Mouse (Mus musculus) small intestine, adult 2 months (tissue): ENCODE results near the gene Ugt8a.

Source experiments
- CTCF ChIP-seq: fragments of 200-500 bp; IDR thresholded peaks from 2 replicates; pipeline ENCODE4 v1.5.1; 2012; ENCODE audit warnings: low read depth, mild to moderate bottlenecking, control low read depth, inconsistent platforms, low read length, moderate library complexity, mixed read lengths; ENCODE audit not compliant: insufficient replicate concordance, insufficient read length; ENCODE audit errors: extremely low read depth
- POLR2A ChIP-seq: fragments of 200-500 bp; IDR thresholded peaks from 2 replicates; pipeline ENCODE4 v1.6.1; 2012; ENCODE audit warnings: low read depth, mild to moderate bottlenecking, control low read depth, inconsistent platforms, low read length, moderate library complexity

GRCm38 (mm10) chr3:125938092-125938755 is at the start of gene Ugt8a:
- no peak for TF ChIP-seq POLR2A
- TF ChIP-seq CTCF, result no peak
